Mouse (Mus musculus): ENCODE results near the gene Aplnr.

Aplnr gene

DNA sequence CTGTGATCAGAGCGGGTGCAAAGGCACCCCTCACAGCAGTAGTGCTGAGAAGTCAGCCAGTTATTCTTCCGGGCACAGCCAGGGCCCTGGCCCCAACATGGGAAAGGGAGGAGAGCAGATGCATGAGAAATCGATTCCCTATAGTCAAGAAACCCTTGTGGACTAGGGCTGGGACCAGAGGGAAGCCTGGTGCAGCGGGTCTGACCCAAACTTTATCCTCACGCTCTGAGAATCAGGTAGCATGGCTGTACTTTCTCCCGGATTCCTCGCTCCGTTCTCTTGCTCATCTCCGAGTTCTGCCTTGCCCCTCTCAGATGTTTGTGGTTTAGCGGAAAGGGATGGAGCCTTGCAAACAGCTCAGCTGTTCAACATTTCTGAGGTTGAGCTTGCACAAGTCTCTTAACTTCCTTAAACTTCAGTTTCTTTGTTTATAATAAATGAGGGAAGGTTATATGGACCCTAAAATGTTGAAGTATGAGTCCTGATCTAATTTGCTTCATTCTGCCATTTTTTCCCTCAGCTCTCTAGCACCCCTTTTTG lies 1.6 kb downstream of the Aplnr start:
- DNase-seq (ENCODE audit: low spot score): no peak

DNA sequence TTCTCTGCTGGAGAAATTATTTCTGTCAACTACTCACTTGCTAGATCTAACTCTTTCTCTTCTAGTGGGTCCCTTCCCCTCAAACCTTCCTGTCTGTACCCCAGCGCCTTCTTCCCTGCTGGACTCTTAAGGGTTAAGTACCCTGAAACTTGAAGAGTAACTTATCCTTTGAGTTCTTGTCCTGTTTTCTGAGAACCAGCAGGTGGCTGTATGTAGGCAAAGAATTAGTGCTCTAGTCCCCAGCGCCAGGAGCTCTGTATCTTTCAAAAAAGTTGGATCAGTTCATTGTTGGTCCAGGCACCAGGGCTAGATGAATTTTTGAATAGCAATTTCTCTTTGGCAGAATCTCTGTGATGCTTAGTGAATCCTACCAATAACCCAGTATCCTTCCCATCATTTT lies 2.1 kb downstream of the Aplnr start:
- DNase-seq (ENCODE audit: low spot score): no peak

DNA sequence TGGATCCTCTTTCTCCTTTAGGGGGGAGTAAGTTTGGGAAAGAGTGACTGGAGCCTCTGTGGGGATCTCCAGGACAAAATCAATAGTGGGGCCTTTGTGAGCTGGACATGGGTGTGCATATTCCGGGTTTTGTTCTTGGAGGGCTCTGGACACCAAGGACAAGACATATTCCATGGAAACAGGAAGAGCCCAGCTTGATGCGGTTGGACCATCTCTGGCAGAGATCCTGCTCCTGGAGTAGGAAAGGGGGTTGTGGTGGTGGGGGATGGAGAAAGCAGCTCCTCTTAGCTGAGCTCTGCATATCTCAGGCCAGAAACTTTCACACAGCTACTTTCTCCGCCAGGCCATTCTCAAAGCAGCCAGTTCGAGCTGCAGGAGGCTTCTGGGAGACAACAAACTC lies 3.4 kb downstream of the Aplnr start:
- DNase-seq (ENCODE audit: low spot score): no peak

DNA sequence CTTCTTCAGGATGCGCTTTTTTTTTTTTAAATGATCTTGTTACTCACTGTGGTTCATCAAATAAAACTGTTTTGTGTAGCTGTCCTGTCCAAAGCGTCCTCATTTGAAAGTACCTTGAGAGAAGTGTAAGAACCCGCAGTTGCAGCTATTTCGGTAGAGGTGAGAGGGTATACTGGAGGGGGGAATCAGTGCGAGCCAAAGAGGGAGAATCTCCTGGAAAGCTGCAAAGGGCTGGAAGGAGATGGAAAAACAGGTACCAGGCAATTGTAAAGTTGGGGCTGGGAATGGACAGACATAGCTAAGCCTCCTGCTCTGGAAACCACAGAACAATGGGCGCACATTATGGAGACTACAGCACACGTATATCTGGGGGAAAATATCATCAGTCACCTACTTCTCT lies 3.8 kb downstream of the Aplnr start:
- DNase-seq (ENCODE audit: low spot score): no peak

DNA sequence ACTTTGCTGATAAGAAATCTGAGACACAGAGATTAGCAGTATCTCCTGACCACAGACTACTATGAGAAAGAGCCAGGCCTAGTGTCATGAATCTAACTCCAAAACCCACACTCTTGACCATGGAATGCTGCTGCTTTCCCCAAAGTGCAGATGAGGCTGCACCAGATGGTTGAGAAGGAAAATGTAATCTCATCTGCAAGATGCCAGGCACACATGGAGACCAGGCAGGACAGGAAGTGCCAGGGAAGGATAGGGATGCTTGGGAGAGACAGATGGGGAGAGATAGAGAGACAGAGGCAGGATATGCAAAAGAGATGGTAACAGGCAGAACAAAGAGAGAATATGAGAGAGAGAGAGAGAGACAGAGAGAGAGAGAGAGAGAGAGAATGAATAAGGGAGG lies 4.8 kb downstream of the Aplnr start:
- DNase-seq (ENCODE audit: low spot score): no peak

DNA sequence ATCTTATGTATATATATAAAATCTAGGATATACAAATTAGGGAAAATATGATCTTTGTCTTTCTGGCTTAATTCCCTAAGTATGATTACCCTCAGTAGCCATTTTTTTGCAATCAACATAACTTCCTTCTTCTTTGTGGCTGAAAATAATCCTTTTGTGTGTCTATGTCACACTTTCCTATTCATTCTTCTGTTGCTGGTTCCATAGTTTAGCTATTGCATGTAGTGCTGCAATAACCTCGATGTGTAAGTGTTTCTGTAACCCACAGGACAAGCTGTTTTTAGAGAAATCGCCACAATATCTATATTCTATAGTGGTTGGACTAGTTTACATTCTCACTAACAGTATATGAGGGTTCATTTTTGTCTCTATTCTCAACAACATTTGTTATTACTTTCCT lies 8.9 kb downstream of the Aplnr start:
- DNase-seq (ENCODE audit: low spot score): no peak

DNA sequence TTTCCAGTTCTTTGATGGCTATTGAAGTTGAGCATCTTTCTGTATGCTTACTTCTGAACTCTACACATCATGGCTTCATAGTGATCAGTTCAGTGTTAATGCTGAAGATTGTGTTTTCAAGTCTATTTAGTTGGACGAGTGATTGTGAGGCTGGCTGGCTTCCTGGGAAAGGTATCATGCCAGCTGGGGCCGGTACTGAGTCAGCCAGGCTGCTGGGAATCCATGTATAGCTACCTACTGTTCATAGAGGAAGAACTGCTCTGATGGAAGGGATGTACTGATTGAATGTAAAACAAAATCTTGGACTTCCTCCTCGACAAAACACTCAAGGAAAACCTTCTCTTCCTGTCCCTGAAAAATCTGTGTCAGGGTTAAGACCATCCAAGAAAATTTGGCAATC lies 9.3 kb downstream of the Aplnr start:
- DNase-seq (ENCODE audit: low spot score): no peak

DNA sequence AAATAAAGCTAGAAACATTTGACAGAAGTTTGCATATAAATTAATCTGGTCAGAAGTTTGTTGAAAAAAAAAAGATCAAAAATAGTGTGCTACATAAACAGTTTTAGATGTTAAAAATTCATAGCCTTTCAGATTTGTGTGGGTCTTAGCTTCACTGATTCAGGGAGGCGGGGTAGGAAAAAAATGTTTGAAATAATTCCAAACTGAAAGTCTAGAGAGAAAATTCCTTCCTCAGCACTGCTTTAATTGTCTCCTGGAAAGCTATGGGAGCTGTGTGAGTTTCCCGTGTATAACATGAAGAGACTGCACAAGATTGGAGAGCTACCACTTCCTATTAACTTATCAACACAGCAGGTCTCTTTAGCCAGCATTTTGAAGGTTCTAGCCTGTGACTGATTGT lies 11.5 kb downstream of the Aplnr start:
- DNase-seq (ENCODE audit: low spot score): no peak

DNA sequence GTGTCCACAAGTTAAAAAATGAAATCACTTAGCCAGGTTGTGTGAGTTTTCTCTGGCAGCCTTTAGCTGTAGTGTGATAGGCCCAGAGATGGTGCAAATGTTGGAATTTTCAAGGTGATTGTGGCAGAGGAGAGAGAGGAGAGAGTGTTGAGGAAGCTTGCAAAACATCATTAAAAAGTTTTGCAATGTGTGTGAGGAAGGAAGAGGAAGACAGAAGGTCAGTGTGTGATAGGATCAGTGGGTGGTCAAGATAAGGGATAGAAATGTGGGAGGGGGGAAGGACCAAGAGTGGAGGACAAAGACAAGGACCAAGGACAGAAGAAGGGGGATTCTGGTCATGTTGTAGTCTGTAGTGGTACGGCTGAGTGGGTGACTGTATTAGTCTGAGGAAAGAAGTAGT lies 14.3 kb downstream of the Aplnr start:
- no peak for DNase-seq (ENCODE audit: low spot score)

DNA sequence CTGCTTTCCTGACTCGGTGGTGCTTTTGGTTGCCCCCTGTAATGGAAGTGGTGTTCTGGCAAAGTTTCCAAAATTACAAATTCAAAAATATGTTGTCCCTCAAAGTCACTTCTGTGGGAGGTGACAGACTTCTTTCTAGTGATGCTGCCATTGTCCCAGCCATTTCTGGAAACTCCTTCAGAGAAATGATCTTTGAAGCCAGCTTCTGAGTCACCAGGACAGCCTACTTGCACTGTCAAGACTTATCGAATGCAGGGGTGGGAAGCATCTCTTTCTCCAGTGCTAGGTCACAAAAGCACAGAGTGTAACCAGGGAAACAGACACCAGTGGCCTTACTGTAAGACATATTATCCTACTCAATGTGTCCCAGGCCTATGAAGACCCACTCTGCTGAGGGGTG lies 15.2 kb downstream of the Aplnr start:
- DNase-seq (ENCODE audit: low spot score): no peak

DNA sequence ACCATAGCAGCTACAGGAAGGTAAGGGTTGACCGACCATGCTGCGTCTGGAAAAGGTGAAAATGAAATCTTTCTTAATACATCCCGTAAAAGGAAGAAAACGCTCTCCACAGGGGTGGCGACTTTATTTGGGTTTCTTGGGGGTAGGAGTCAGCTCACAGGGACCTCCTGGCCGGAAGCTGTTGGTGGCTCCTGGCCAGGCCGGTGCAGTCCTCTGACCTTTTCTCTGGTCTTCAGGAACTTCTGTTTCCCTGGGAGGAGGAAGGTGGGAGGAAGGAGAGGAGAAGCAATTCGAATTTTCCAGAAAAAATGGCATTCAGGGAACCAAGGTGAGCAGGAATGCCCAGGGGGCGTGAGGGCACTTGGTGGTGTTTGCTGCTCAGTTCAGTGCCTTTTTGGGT lies 19.3 kb downstream of the Aplnr start:
- no peak for DNase-seq (ENCODE audit: low spot score)

DNA sequence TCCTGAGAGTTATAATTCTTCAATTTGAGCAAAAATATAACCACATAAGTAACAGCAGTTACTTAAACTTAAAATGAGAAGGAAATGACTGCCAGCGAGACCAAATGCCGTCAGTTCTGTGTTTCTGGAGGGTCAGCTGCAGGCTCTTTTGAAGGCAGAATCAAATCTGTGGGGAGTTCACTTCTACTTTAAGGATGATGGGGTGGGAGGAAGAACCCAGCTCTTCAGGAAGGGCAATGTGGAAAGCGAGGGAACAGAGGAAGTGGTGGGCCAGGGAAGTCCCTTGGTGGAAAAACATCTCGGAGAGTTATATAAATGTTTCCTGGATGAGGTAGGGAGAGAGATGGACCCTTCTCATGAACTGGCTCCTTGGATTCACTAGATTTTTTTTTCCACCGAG lies 20.1 kb downstream of the Aplnr start:
- DNase-seq (ENCODE audit: low spot score): no peak

DNA sequence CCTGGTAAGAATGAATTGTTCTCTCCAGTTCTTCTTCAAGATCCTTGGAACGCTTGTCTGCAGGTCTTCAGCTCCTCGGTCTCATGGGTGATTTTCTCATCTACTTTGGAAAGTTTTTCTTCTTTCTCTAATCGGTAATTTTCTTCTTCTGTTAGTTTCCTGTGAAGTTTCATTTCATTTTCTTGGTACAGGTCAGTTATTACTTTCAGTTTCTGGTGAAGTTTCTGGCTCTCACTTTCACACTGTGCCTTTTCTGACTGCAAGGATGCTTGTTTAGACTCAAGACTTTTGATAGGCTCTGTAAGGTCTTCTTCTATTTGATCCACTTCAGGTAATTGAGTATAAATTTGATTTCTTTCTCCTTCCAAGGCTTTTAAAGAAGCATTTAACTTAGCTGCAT lies 21.4 kb downstream of the Aplnr start:
- DNase-seq (ENCODE audit: low spot score): no peak

DNA sequence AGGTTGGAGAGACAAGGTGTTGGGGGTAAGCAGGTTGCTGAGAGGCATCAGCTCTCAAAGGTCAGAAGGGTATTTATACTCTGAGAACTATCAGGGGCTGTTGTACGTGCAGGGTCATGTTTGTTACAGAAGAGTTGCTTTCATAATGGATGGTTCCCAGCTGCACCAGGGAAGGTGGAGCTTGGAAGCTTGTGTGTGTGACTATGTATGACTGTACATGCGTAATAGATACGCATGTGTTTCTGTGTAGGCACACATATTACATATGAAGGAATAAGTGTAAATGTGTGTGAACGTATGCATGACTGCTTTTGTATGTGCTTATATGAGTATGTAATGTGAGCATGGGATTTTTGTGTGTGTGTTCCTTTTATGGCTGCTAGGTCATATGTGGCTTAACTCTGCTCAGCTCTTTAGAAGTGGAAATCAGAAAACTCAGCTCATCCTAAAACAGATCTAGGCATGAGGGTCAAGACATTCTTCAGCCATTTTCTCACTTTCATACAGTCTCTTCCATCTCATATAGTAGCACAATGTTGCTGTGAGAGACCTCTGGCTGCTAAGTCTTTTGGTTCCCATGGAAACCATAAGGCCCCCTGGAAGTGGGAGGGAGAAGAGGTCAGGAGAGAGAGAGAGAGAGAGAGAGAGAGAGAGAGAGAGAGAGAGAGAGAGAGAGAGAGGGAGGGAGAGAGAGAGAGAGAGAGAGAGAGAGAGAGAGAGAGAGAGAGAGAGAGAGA lies 25.0 kb downstream of the Aplnr start:
- no peak for DNase-seq (ENCODE audit: low spot score)

DNA sequence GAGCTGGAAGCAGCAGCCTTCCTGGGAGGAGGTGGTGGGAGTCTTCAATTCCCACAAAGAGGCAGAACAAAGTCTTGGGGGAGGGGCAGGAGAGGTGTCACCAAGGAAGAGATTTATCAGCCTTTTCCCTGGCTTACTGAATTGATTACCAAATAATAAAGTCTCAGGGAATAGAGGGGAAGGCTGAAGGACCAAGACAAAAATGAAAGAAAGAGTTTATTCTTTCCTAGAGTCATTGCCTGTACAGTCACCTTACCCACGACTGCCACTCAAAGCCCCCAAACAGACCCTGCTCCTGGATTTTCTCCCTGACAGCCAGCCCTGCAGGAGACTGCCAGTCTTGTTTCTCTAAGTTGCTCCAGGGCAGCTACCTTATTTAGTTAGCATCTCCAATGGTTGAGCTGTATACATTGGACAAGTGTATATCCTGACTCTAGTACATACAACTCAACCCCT lies 25.6 kb downstream of the Aplnr start:
- no peak for DNase-seq (ENCODE audit: low spot score)

DNA sequence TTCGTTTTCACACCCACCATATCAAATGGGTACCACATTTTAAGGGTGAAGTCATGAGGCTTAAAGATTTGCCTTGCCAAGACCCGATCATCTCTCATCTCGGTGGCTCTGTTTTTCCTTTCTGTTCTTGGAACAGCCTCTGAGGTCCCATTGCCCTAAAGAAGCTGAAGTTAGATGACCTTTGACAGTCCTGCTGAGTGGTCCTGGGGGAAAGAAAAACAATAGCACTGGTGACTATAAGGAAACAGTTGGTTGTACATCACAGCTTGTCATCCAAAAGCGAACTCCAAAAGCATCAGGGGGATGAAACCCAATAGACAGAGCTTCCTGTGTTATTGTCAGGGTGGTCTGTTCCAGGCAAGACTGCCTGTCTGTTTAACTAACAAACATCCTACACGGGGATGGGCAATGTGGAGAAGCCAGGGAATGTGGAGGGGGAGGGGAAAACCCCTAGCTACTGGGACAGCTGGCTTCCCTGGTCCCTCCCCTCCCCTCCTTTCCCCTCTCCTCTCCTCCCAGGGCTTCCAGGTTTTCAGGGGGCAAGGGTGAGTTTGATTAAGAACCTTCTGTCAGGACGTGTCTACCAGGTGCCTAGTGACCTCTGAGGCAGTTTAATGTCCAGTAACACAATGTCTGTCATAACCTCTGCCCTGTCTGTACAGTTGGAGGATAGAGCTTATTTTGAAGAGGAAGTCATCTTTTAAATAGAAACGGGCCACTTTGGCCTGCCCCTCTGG lies 27.5 kb downstream of the Aplnr start:
- no peak for DNase-seq (ENCODE audit: low spot score)

DNA sequence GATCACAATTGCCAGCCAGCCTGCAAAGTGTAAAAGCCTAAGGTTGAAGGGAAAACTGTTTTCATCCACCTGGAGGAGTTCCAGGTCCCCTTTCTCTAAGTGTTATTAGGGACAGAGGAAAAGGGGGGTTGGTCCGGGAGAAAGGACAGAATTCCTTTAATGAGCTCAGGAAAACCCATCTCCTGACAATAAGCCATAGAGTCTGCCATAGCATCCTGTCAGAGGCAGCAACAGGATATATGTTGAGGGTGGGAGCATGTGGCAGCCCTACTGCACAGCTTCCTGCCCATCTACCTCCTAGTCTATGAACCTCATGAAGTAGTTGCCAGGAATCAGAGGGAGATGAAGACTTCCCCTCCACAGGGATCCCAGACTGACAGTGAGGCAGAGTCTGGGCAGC lies 31.6 kb downstream of the Aplnr start:
- no peak for DNase-seq (ENCODE audit: low spot score)

DNA sequence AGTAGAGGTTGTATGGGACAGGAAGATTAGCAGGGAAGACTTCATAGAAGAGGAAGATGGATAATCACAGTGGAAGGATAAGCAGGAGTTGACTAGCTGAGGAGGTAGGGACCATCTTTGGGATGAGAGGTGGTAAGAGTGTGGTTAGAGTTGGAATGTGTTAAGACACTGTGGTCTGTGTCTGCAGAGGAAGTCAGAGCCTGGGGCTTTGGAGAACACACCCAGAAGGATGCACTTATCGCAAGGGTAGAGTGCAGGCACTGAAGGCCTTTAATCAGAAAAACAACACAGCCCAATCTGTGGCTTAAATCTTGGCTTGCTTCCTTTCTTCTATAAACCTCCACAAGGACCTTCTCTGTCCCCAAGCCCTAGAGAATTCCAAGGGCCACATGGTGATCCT lies 32.3 kb downstream of the Aplnr start:
- DNase-seq (ENCODE audit: low spot score): no peak

DNA sequence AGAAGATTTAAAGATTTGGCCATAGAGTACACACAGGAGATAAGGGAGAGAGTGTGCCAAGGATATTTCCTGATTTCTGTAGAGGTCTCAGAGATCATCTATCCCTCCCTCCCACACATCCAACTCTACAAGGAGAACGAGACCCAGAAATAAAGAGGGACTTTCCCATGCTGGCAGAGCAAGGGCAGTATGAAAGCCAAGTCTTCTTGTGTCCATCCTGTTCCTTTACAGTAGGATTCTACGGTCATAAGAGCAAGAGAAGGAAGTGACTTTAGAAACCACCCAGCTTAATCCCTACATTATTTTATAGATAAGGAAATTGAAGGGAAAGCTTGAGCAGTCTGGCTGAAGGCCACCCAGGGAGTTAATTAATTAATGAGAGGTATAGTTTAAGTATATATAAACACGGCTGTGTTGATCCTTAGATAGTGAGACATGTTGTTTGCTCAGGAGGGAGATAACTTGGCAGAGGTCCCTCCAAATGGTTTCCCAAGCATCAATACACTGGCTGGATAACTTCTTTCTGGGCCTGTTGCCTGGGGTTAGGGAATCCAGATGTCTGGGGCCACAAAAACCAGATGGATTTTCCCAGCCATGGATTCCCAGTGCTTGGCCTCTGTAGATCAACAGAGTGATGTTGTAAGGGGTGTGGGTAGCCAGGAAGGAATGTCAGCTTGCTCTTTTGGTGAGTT lies 36.2 kb downstream of the Aplnr start:
- no peak for DNase-seq (ENCODE audit: low spot score)

DNA sequence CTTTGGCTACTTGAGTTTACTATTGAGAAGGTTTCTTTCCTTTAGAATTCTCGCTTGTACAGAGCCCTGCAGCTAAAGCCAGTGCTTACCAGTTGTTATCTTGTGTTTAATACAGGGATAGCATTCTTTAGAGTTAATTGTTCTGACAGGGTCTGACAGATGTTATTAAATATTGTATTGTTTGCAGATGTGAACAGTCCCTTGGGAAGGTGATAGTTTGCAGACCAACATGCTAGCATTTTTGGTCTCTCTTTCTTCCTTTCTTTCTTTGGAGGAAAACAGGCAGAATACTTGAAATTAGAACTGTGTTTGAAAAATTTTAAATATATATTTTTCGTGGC lies 36.7 kb downstream of the Aplnr start:
- no peak for DNase-seq (ENCODE audit: low spot score)

DNA sequence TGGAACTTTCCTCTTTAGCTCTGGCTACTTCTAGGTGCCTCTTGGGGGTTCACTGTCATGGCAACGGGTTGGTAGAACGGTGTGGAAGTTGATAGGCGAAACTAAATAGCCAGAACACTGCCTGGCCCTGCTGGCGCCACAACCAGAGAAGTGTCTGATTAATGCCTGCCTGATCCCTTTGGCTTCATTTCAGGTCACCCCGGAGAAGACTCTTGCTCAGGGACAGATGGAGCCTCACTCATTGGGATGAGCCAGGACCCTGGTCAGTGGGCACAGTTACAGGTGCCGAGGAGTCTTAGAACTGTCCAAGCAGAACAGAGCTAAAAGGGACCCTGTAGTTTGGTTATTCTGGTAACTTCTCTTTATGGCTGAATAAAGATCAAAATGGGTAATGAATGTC lies 37.5 kb downstream of the Aplnr start:
- no peak for DNase-seq (ENCODE audit: low spot score)

DNA sequence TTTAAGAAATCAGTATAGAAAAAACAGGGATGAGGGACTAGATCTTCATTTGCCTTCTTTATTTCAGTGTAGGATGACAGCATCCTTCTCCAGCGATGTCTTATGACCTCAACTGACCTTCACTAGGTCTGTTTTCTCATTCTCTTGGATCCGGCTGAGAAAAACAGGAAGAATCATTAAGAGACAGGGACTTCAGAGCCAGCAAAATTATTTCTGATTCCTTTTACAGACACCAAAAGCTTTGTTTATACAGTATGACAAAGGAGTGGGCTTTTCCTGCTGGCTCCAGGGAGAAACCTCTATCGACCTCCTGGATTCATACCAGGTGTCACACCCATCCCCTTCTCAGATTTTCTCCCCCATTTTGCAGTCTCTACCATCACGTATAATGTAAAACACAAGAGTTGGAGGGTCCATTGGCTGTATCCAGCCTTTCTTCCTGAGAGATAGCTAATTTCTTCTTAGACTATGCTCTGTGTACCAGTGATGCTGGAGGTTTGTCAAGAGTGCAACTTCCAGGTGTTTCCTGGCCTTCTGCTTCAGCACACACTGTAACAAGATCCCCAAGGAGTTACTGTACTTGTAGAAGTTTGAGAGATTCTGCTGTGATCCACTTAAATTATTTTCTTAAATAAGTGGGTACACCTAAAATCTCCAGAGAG lies 42.2 kb downstream of the Aplnr start:
- DNase-seq (ENCODE audit: low spot score): no peak
